Mouse (Mus musculus): ENCODE measurements around the gene Pstk.

DNA sequence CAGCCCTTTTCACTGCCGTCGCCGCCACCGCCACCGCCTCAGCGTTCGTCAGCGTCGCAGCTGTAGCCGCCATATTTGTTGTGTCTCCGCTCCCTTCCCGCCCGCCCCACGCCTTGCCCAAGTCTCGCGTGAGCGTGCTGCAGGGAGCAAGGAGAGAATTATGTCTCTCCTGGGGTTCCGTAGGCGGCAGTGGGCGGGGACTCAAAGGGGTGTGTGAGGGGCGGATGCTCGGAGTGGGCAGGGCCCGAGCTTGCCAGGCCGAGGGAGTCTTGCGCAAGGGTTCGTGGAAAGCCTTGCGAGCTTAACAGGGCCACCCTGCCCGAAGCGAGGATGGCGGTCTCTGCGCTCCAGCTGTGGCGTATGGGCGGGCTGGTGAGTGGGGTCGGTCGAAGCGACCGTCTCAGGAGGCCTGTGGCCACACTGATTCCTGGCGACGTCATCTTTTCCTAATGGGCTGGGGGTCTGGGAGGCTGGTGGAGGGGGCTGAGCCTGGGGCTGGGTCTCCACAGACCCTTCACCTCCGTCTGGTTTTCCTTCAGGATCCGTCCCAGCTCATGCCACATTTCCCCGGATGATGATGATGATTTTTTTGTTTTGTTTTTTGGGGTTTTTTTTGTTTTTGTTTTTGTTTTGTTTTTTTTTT, 39.6 kb downstream of the Pstk start, which contains the start of the genes Ikzf5 and Acadsb:
- TF ChIP-seq CTCF (IDR thresholded peaks at IDR 0.05; ENCODE audit: borderline replicate concordance, insufficient read depth, low read depth, low read length) = no peak
- peak; percentile 82; the same call in 1 of the 2 replicates for TF ChIP-seq POLR2A (IDR thresholded peaks at IDR 0.05; ENCODE audit: borderline replicate concordance, insufficient read depth, low read length)
